21 mouse cellular contexts compared by ENCODE assay signal in genomic region chr8:121289346-121289745, GRCm38 (mm10).
"Had no signal": no experiment of that assay in that cellular context is flagged by ENCODE, and none has a peak within 500 bp of the region (broad histone marks: within the 10 kb centered on the region; RNA-seq: fewer than 3 reads in every experiment).

No protein-coding gene starts in this region.

- H3K4me3 ChIP-seq: left cerebral cortex, adult 2 months; limb, embryonic 12.5 days; limb, embryonic 15.5 days; liver, embryonic 12.5 days; liver, embryonic 15.5 days; lung, embryonic 15.5 days had no signal

- H3K4me2 ChIP-seq: limb, embryonic 12.5 days; limb, embryonic 15.5 days; liver, embryonic 12.5 days; liver, embryonic 15.5 days; lung, embryonic 15.5 days; midbrain, embryonic 11.5 days had no signal

- H3K27me3 ChIP-seq: lung, embryonic 15.5 days had no signal

- H3K27ac ChIP-seq: kidney, postnatal 0 days; left cerebral cortex, adult 2 months; limb, embryonic 12.5 days; limb, embryonic 15.5 days; liver, embryonic 12.5 days; liver, embryonic 15.5 days; lung, embryonic 15.5 days; stomach, postnatal 0 days had no signal

- H3K4me1 ChIP-seq: liver, embryonic 15.5 days; megakaryocyte, embryonic 14.5 days had no signal

- H3K9me3 ChIP-seq: limb, embryonic 12.5 days; limb, embryonic 15.5 days; liver, embryonic 12.5 days; liver, embryonic 15.5 days; lung, embryonic 15.5 days; megakaryocyte, embryonic 14.5 days had no signal

- H3K36me3 ChIP-seq: limb, embryonic 12.5 days; limb, embryonic 15.5 days; liver, embryonic 12.5 days; liver, embryonic 15.5 days; lung, embryonic 15.5 days had no signal

- H3K9ac ChIP-seq: limb, embryonic 12.5 days; limb, embryonic 15.5 days; liver, embryonic 12.5 days; liver, embryonic 15.5 days; lung, embryonic 15.5 days had no signal

- ATAC-seq: liver, embryonic 12.5 days had no signal

- DNase-seq: kidney, adult 2 months; kidney, postnatal 36 days; layer of hippocampus, postnatal 36 days; lung, adult 18-20 months; lung, postnatal 10 days; lung, postnatal 36 days; midbrain, embryonic 14.5 days; right cerebral cortex, adult 18-20 months; right cerebral cortex, postnatal 14 days; right cerebral cortex, postnatal 4 days; thymus, postnatal 36 days had no signal
